Mouse (Mus musculus) neural tube, embryonic 15.5 days (tissue): Measurements from ENCODE around the gene Gm11037. TPM values are rescaled to one million over a fixed set of nuclear protein-coding genes. Genes with fewer than 3 reads are reported as not detected.

Experiments
- ATAC-seq: fragments of 200-750 bp; cut with Nextera tagmentation; 2 replicates; pipeline ENCODE4 v1.8.0; 2017; ENCODE audit warnings: mild to moderate bottlenecking, moderate TSS enrichment, moderate library complexity; ENCODE audit not compliant: low FRiP score
- H3K27ac ChIP-seq: fragments of 300-500 bp; sonication (generic); replicated peaks from 2 replicates; pipeline ENCODE4 v1.5.1; 2015; ENCODE audit warnings: mild to moderate bottlenecking, inconsistent platforms
- H3K27me3 ChIP-seq: fragments of 300-500 bp; sonication (generic); replicated peaks from 2 replicates; pipeline ENCODE4 v1.6.1; 2015; ENCODE audit warnings: inconsistent platforms
- H3K36me3 ChIP-seq: fragments of 300-500 bp; sonication (generic); 2 replicates; pipeline ENCODE4 v1.6.1; 2015; ENCODE audit warnings: inconsistent platforms
- H3K4me1 ChIP-seq: fragments of 300-500 bp; sonication (generic); 2 replicates; pipeline ENCODE4 v1.6.1; 2015; ENCODE audit warnings: inconsistent platforms
- H3K4me2 ChIP-seq: fragments of 300-500 bp; sonication (generic); 2 replicates; pipeline ENCODE4 v1.6.1; 2015; ENCODE audit warnings: inconsistent platforms, mild to moderate bottlenecking, moderate library complexity
- H3K4me3 ChIP-seq: fragments of 300-500 bp; sonication (generic); replicated peaks from 2 replicates; pipeline ENCODE4 v1.5.1; 2015; ENCODE audit warnings: mild to moderate bottlenecking, inconsistent platforms
- H3K9ac ChIP-seq: fragments of 300-500 bp; sonication (generic); replicated peaks from 2 replicates; pipeline ENCODE4 v1.6.1; 2015; ENCODE audit warnings: mild to moderate bottlenecking, inconsistent platforms
- H3K9me3 ChIP-seq: fragments of 300-500 bp; sonication (generic); replicated peaks from 2 replicates; pipeline ENCODE4 v1.6.1; 2016; ENCODE audit warnings: inconsistent platforms
- WGBS: fragments of 180-500 bp; shearing (Covaris S2); methylation state at CpG from one replicate; pipeline ENCODE4 v1.1.7; 2015; ENCODE audit warnings: mixed read lengths; 5-methylcytosine and 5-hydroxymethylcytosine counted together
- polyA plus RNA-seq: library from polyadenylated mRNA; unstranded; fragments of >200 nt; fragmentation: Nextera tagmentation; extraction: Ambion mirVana; gene quantifications from 2 replicates; pipeline ENCODE4 v1.2.1, GENCODE M21; 2015

The Gm11037 gene
- polyA plus RNA-seq = not detected in 2 replicates

DNA sequence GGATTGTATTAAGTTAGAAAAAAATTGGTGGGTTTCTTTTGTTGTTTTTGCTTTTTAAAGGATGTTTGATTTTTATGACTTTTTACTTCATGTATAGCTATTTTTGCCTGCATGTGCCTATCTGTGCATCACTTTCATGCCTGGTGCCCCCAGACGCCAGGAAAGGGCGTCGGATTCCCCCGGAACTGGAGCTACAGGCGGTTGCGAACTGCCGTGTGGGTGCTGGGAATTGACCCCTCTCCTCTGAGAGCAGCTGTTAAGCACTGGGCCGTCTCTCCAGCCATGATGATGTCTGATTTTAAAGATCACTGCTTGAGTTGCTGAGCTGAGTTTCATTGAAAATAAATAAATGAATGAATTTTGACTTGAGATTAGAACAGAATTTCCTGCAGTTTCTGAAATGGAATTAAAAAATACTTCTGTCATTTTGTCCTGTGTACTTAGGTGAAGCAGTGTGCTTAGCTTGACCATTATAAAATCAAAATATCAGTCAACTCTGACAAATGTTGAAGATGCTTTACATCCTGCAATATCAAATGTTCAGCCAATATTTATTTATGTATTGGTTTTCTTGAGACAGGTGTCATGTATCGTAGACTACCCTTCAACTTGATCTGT, at the start of gene Gm11037:
Gene Gm11037 (plus strand): TSS at position 568 of the 618 bp plus-strand sequence.
- Histone ChIP-seq H3K4me3 (no peak within 1 kb of the TSS), H3K27me3 (0 out of 2 replicates have a peak, but pooled peaks cover 3% of the 10 kb centered on the region), H3K36me3 (no peaks in the 10 kb centered on the region), H3K4me2 (no peak within 1 kb of the TSS), H3K27ac (no peak within 1 kb of the TSS; the same call in 1 of the 2 replicates), H3K4me1 (0 out of 2 replicates have a peak, but pooled peaks cover 2% of the 10 kb centered on the region), H3K9me3 (no peaks in the 10 kb centered on the region), H3K9ac (no peak within 1 kb of the TSS)
- ATAC-seq = no peak
- 85% methylated on average over 9 of the region's 9 CpGs for WGBS

DNA sequence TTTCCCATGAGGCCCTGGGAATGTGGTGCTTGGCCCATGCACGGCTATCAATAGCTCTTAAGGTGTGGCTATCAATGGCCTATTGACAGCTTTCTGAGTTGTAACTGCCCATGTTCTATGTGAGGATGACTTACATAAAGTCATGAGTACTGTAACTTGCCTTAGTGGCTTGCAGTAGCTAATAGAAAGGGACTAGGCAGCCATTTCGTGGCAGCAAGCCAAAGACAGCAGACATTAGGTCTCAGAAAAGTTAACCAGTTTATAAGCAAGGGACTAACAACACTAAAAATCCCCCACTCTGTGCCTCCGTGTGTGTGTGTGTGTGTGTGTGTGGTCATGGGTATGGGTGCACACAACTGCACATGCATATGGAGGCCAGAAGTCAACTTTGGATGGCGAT, 49.1 kb upstream of the Gm11037 start:
- Histone ChIP-seq H3K4me3 (no peak overlapping the region), H3K36me3 (no peaks in the 10 kb centered on the region), H3K9me3 (no peaks in the 10 kb centered on the region), H3K4me2 (no peak overlapping the region), H3K27ac (no peak overlapping the region), H3K4me1 (no peaks in the 10 kb centered on the region), H3K27me3 (no peaks in the 10 kb centered on the region), H3K9ac (no peak overlapping the region)
- 85% methylated on average over 4 of the region's 4 CpGs for WGBS
- ATAC-seq = no peak

DNA sequence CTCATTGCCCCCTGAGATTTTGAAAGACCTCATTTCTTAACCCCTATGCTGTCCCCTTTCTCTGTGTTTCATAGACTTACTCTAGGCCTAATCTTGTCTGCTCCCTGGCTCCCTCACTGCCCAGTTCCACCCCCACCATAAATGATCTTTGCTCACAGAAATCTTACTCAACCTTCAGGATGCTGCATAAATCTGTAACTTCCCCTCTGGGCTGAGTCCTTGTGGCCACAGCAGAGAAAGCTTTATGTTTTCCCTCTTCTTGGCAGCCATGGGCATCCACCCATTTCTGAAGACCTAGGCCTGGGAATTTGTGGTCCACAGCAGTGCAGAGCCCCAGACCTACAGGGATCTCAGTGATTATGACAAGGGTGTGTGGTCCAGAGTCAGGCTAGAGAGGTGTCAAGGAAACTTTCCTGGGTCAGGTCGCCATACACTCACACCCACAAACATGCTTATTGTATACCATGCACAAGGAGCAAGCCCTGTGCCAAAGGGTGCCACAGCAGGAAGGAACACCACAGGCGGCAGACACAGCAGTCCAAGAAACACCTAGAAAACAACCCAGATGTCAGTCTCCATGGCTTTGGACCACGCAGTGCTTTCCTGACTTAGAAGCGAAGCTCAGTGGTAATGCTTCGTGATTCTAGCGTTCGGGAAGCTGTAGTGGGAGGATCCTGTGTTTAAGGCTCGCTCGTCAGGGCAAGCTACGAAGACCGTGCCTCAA, 46.5 kb upstream of the Gm11037 start, which contains the start of gene Siglec1:
Gene Siglec1 (minus strand): TSS at position 99 of the 724 bp plus-strand sequence.
- Histone ChIP-seq H3K4me2 (no peak within 1 kb of the TSS), H3K4me3 (no peak within 1 kb of the TSS), H3K27ac (no peak within 1 kb of the TSS), H3K36me3 (no peaks in the 10 kb centered on the region), H3K4me1 (no peaks in the 10 kb centered on the region), H3K9me3 (no peaks in the 10 kb centered on the region), H3K9ac (no peak within 1 kb of the TSS), H3K27me3 (no peaks in the 10 kb centered on the region)
- no peak for ATAC-seq
- 88% methylated on average over 11 of the region's 11 CpGs for WGBS

DNA sequence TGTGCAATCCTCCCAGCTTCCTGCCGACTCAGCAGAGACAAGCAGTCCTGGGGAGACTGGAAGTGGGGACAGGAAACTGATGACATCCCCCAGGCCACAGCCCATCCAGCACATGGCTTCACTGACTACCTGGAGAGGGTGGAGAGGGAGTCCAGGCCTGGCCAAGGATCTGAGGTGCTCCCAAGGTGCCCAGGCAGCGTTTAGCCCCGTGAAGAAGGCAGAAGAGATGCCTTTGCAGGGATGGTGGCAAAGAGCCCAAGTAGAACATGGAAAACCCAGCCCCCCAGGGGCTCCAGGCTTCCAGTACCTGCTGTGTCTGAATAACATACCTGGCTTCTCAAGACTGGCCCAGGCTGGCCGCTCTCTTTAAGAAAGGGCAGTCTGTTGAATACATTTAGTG, 44.7 kb upstream of the Gm11037 start:
- no peak for ATAC-seq
- H3K4me2 ChIP-seq = no peak overlapping the region
- no peaks in the 10 kb centered on the region for H3K36me3 ChIP-seq
- H3K4me1 ChIP-seq = no peaks in the 10 kb centered on the region
- WGBS = 86% methylated on average over 4 of the region's 4 CpGs
- H3K27me3 ChIP-seq = no peaks in the 10 kb centered on the region
- H3K9me3 ChIP-seq = no peaks in the 10 kb centered on the region
- no peak overlapping the region for H3K4me3 ChIP-seq
- H3K9ac ChIP-seq = no peak overlapping the region
- no peak overlapping the region for H3K27ac ChIP-seq

DNA sequence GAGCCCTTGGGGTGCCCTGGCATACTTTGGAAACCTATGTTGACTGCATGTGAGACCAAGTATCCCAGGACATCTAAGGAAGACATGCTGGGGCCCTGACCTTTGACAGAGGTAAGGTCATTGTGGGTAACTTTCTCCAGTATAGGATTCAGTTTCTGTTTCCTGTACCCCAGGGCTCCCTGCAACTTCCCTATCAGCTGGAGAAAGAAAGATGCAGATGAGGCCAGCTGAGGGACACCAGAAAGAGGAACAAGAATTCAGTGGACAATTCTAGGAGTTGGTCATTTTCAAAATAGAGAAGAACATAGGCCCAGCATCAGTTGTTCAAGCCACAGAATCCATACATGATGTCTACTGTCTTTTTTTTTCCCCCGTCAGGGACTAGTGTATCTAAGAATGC, 43.7 kb upstream of the Gm11037 start:
- Histone ChIP-seq H3K9me3 (no peaks in the 10 kb centered on the region), H3K4me3 (no peak overlapping the region), H3K36me3 (no peaks in the 10 kb centered on the region), H3K9ac (no peak overlapping the region), H3K27ac (no peak overlapping the region), H3K4me2 (no peak overlapping the region), H3K27me3 (no peaks in the 10 kb centered on the region), H3K4me1 (no peaks in the 10 kb centered on the region)
- 90% methylated on average over 1 of the region's 1 CpGs for WGBS
- ATAC-seq = no peak

DNA sequence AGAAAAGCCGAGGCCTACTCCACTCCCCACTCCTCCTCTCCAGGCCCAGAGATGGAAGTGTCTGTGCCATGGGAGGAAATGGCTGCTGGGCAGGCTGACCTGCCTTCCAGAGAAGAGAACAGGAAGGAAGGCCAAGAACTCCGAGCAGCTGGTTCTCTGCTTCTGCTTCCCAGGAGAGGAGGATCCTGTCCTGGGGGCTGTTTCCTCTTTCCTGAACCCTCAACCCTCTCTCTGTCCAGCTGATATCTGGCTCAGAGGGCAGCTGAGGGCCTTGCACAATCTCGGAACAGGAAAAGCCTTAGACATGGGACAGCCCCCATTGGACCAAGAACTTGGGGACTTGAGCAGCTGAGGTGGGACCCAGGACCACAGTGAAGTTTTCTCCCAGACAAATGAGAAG, 42.4 kb upstream of the Gm11037 start:
- H3K27me3 ChIP-seq = no peaks in the 10 kb centered on the region
- H3K9ac ChIP-seq = no peak overlapping the region
- no peaks in the 10 kb centered on the region for H3K9me3 ChIP-seq
- H3K4me3 ChIP-seq = no peak overlapping the region
- H3K36me3 ChIP-seq = no peaks in the 10 kb centered on the region
- H3K4me1 ChIP-seq = no peaks in the 10 kb centered on the region
- H3K4me2 ChIP-seq = no peak overlapping the region
- no peak for ATAC-seq
- 91% methylated on average over 3 of the region's 3 CpGs for WGBS
- H3K27ac ChIP-seq = no peak overlapping the region

DNA sequence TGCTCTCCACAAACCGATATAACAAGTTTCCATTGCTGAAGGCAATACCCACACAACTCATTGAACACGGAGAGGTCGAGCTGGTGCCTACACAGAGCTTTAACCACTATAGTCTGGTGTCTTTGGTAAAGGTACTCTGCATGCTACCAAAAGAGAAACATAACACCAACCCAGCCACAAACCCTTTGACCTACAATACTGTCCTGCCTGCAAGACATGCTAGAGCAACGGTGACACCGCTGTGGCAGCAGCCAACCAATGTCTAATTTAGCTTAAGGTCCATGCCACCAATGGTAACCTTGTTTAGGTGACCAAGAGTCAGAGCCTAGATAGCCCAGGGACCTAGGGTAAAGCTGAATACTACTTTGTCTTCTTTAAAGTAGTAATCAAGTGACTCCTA, 39.7 kb upstream of the Gm11037 start:
- Histone ChIP-seq H3K36me3 (no peaks in the 10 kb centered on the region), H3K4me1 (no peaks in the 10 kb centered on the region), H3K4me2 (no peak overlapping the region), H3K27ac (no peak overlapping the region), H3K9ac (no peak overlapping the region), H3K4me3 (no peak overlapping the region), H3K9me3 (no peaks in the 10 kb centered on the region), H3K27me3 (no peaks in the 10 kb centered on the region)
- 88% methylated on average over 5 of the region's 5 CpGs for WGBS
- ATAC-seq = no peak

DNA sequence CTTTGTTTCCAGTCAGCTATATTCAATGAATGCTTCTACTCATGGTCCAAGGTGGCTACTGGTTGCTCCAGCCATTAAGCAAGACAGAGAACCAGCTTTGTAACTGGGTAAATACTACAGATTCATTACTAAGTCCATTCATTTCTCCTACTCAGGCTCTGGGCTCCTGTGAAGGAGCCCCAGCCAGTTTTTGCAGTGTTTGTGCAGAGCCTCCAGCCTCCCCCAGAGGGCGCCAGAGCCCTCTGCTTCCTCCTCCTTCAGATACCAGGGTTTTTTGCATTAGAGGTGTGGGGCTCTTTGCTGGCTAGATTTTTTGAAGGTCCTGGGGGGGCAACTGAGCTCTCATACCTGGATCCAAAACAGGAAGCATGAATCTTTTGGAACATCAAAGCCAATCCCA, 38.5 kb upstream of the Gm11037 start:
- no peak overlapping the region for H3K4me3 ChIP-seq
- no peak overlapping the region for H3K9ac ChIP-seq
- 0 out of 2 replicates have a peak, but pooled peaks have one; percentile 55 for ATAC-seq
- H3K9me3 ChIP-seq = no peaks in the 10 kb centered on the region
- no peaks in the 10 kb centered on the region for H3K4me1 ChIP-seq
- no peak overlapping the region for H3K4me2 ChIP-seq
- H3K27ac ChIP-seq = no peak overlapping the region
- 0% methylated on average over 1 of the region's 1 CpGs for WGBS
- no peaks in the 10 kb centered on the region for H3K36me3 ChIP-seq
- H3K27me3 ChIP-seq = no peaks in the 10 kb centered on the region

DNA sequence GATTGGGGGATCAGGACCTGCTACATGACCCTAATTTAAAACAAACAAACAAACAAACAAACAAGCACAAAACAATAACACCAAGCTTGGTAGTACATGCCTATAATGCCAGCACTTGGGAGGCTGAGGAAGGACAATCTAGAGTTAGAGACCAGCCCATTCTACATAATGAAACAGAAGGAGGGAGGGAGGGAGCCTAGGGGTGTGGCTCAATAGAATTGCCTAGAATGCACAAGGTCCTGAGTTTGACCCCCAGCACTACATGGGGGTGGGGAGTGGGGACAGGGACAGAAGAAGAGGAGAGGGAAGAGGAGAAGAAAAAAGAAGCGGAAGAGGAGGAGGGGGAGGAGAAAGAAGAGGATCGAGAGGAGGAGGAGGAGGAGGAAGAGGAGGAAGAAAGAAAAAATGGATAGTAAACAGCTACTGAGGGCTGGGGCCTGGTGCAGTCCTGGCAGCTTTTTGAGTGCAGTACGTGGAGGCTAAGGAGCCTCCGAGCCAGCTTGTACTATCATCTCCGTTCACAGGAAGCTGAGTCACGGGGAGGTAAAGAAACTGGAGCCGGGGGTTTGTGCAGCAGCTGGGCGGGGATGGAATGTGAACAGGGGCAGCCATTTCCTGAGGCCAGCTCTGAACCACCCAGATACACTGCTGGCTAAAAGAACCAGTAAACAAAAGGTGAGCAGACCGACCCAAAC, 37.0 kb upstream of the Gm11037 start:
- Histone ChIP-seq H3K4me3 (no peak overlapping the region), H3K27ac (peak overlapping the region; percentile 41; the same call in 1 of the 2 replicates), H3K36me3 (no peaks in the 10 kb centered on the region), H3K27me3 (no peaks in the 10 kb centered on the region), H3K4me1 (no peaks in the 10 kb centered on the region), H3K4me2 (no peak overlapping the region), H3K9ac (no peak overlapping the region), H3K9me3 (no peaks in the 10 kb centered on the region)
- WGBS = 12% methylated on average over 9 of the region's 9 CpGs
- ATAC-seq = no peak

DNA sequence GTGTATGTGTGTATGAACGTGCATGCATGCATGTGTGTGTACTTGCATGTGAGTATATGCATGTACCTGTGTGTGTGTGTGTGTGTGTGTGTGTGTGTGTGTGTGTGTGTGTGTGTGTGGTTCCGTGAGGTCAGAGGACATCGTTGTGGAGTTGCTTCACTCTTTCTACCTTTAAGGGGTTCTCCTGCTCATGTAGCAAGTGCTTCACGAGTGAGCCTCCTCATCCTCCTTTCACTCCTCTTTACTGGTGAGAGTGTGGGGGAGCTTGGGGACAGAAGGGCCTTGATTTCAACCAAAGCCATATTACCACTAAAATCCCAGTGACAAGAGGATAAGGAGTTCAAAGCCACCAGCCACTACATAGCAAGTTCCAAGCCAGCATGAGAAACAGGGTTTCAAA, 36.2 kb upstream of the Gm11037 start:
- H3K9ac ChIP-seq = no peak overlapping the region
- no peak overlapping the region for H3K4me3 ChIP-seq
- no peaks in the 10 kb centered on the region for H3K9me3 ChIP-seq
- WGBS = 76% methylated on average over 4 of the region's 4 CpGs
- no peak for ATAC-seq
- no peaks in the 10 kb centered on the region for H3K4me1 ChIP-seq
- H3K27ac ChIP-seq = no peak overlapping the region
- H3K36me3 ChIP-seq = no peaks in the 10 kb centered on the region
- no peaks in the 10 kb centered on the region for H3K27me3 ChIP-seq
- H3K4me2 ChIP-seq = no peak overlapping the region

DNA sequence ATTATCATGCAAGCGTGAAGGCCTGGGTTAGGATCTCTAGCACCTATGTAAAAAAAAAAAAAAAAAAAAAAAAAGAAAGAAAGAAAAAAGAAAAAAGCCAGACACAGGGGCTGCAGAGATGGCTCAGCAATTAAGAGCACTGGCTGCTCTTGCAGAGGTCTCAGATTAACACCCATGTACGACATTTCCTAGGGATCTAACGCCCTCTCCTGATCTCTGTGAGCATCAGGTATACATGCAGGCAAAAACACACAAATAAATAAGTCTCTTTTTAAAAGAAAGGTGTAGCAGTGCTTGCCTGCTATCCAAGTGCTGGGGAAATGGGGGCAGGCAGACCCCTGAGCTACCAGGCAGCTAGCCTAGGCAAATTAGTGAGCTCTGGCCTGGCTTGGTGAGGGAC, 31.8 kb upstream of the Gm11037 start:
- no peaks in the 10 kb centered on the region for H3K27me3 ChIP-seq
- no peak overlapping the region for H3K27ac ChIP-seq
- H3K36me3 ChIP-seq = no peaks in the 10 kb centered on the region
- WGBS = 53% methylated on average over 3 of the region's 3 CpGs
- no peak overlapping the region for H3K4me2 ChIP-seq
- H3K9me3 ChIP-seq = no peaks in the 10 kb centered on the region
- no peaks in the 10 kb centered on the region for H3K4me1 ChIP-seq
- no peak overlapping the region for H3K4me3 ChIP-seq
- H3K9ac ChIP-seq = no peak overlapping the region
- no peak for ATAC-seq

DNA sequence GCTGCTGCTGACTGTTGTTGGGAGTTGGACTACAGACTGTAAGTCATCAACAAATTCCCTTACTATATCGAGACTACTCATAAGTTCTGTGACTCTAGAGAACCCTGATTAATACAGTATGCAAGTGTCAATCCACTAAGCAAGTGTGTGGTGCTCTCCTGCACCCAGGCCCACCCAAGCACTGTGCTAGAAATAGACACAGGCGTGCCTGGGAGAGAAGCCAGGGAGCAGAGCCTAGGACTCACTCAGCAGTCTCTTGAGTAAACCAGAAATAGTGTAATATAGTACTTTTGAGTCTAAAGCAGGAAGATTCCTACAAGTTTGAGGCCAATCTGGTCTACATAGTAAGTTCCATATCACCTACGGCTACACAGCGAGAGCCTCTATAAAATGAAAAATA, 29.3 kb upstream of the Gm11037 start:
- no peak overlapping the region for H3K27ac ChIP-seq
- WGBS = 87% methylated on average over 4 of the region's 4 CpGs
- no peak overlapping the region for H3K4me2 ChIP-seq
- no peaks in the 10 kb centered on the region for H3K4me1 ChIP-seq
- H3K27me3 ChIP-seq = no peaks in the 10 kb centered on the region
- H3K36me3 ChIP-seq = no peaks in the 10 kb centered on the region
- H3K9ac ChIP-seq = no peak overlapping the region
- no peak overlapping the region for H3K4me3 ChIP-seq
- no peak for ATAC-seq
- no peaks in the 10 kb centered on the region for H3K9me3 ChIP-seq
